Mouse (Mus musculus): ENCODE data around the gene Gm20388.

Gm20388 gene

DNA sequence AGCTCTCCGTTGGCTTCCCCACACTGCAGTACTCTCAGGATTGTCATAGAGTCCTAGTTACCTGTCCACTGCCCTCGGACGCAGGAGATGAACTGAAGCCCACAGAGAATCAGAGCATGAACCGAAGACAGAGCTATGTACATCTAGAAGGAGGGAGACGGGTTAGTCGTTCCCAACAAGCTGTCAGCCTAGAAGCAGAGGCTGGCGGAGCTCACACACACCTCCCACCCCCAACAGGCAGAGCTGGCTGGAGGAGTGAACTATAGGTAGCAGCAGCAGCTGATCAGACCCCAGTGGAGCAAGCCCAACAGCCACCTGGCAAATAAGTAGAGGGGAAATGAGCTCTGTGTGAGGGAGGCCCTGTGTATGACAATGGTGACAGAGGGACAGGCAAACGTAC, 174.1 kb downstream of the Gm20388 start:
- no peak for DNase-seq (ENCODE audit: low spot score in 2 of 2)

DNA sequence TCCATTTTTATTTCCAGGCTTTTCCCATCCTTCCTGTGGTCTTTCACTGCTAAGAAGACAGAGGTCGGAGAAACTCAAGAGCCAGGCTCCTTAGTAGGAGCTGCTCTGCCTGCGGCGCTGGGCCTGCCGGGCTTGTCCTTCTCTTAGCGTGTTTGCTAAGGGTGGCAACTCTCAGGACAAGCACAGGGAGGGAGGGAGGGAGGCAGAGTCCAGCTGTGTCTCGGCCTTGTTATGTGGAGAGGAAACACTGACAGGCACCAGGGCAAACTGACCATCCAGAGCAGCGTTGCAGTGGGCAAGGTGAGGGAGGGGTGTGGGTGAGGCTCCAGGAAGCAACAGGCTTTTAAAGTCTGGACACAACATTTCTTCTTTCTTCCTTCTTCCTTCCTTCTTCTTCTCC, 178.9 kb downstream of the Gm20388 start:
- no peak for DNase-seq (ENCODE audit: low spot score in 2 of 2)

DNA sequence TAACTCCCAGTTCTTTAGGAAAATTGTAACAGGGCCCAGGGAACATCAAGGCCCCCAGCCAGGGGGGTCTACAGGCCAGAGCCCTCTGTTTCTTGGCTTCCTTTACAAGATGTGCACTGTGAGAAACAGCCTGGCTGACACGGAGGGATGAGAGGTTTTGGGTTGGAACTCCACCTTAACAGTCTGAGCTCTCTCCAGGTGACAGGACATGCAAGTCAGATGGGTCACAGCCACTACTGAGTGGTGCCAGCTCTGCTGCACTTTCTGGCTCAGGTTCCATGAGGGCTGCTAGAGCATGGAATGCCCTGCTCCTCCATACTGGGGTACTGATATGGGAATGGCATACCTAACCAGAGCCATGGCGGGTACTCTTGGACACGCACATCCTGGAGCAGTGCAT, 180.4 kb downstream of the Gm20388 start:
- no peak for DNase-seq (ENCODE audit: low spot score in 2 of 2)

DNA sequence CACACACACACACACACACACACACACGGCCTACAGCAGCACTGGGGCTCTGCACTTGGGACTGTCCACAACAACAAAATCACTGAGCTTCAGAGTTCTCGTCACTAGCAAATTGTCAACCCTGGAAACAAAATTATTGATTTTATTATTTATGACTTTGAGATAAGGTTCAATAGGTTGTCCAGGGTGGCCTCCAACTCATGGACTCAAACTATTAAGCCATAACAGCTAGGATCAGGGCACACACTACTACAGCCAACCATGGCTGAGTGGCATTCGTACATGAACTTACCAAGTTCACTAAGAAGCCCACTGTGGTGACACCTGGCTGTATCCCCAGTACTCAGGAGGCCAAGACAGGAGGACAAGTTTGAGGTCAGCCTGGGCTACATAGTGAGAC, 182.5 kb downstream of the Gm20388 start:
- no peak for DNase-seq (ENCODE audit: low spot score in 2 of 2)

DNA sequence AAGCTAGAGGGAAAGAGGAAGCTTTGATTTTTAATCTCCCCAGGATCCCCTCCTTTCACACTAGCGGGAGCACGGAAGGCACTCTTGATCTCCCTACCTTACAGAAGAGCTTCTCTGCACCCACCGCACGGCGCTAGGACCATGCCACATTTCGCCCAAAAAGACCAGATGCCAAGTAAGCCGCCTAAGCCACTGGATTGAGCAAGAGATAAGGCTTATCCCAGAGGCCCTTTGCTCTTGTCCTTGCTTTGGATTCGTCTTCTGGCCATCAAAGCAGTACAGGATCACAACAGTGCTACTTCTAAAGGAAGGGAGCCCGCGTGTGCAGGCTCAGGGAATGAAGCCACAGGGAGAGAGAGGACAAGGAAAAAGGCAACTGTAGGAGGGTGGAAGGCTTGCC, 184.2 kb downstream of the Gm20388 start:
- no peak for DNase-seq (ENCODE audit: low spot score in 2 of 2)

DNA sequence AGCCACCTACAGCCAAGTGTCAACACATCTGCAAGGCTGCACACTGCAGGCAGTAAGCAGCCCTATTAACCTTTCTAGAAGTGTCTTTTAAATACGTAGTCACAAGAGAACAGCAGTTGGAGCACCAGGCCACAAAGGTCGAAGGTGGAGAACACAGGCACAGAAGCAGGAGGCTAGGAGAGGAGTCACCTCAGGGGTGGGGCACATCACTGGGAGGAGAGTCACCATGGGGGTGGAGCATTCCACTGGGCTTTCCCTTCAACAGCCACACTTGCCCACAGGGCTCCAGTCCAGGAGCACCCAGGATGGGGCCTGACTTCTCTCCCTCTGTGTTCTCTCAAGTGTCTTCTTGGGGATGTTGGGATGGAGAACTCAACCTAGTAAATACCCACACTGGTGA, 185.8 kb downstream of the Gm20388 start:
- DNase-seq (ENCODE audit: low spot score in 2 of 2) = no peak

DNA sequence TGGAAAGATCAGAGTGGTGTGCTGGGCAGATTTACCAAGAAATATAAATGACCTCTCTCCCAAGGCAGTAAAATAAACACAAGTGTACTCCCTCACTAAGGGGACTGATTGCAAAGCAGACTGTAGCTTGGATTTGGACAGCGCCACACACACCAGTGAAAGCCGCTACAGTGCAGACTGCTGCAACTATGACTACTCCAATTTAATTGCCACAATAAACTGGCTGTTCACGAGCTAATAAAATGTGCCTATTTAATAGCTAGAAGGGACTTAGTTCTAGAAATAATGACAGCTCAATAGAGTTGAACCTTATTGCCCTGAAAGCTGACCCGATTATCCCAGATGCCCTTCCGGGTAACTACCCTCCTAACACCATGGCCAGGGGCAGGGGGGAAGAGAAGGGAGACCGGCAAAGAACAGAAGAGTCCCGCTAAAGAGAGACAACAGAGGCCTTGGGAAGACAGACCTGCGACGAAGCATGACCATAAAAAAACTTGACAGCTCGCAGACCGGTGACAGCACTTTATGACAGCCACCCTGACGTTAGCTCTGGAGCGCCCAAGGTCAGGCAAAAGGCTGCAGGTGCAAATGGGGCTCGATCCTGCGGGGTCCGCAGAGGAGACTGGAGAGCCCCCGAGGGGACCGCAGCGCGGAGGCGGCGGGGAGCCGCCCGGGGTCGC, 189.9 kb downstream of the Gm20388 start:
- no peak for DNase-seq (ENCODE audit: low spot score in 2 of 2)

DNA sequence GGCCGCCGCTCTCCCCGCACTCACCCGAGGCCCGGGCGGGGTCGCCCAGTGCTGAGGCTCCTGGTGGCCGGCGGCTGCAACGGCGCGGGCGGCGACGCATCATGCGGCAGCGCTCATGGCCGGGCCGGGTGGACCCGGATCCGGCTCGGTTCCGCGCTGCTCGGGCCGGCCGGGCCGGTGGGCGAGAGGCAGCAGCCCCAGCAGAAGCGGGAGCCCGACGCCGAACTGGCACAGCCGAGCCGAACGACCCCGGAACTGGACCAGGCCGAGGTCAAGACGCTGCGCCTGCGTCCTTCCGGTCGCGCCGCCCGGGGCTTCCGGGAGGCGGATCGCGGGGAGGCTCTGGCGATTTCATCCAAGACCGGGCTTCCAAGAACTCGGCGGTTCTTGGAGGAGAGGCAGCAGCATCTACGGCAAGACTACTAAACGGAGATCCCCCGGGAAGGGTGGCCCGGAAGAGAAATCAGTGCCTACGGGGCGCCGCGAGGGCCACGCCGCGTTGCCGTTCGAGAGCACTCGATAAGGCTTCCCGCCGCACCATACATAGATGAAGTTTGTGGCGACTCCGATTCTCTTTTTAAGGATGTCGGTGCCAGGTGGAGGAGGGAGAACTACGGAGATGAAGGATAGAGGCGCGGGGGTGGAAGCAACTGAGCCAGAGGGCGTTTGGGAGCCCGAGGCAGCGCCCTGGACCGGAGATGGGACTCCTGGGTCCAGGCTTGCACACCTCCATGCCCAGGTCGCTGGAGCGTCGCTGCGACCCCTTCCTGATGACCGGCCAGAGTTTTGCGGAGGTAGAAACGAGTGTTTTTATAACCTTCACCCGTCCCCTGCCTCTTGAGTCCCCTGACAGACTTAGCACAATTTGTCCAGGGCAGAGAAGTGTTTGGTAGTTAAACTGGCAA, 190.7 kb downstream of the Gm20388 start, which contains the start of gene Zdhhc7:
Zdhhc7 (minus strand) TSS at position 415 of the 905 bp plus-strand sequence.
- DNase-seq (ENCODE audit: low spot score in 2 of 2) = peak; percentile 62 to 87

DNA sequence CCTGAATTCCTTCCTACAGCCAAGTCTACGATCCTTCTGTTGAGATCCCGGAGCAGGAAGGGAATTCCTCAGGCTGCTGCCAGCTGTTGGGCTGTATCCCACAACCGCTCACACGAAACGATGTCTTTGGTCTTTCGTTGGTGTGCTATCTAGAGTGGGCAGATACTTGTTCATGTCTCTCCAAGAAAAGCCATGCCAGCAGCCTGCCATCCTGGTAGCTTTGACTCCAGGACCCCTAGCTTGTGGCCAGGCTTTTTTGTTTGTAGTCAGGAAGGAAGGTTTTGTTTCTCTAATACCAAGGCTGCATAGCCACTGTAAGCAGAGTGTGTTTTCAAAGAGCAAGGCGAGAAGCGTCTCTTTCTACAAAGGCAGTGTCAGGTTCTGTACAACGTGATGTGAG, 193.3 kb downstream of the Gm20388 start:
- no peak for DNase-seq (ENCODE audit: low spot score in 2 of 2)

DNA sequence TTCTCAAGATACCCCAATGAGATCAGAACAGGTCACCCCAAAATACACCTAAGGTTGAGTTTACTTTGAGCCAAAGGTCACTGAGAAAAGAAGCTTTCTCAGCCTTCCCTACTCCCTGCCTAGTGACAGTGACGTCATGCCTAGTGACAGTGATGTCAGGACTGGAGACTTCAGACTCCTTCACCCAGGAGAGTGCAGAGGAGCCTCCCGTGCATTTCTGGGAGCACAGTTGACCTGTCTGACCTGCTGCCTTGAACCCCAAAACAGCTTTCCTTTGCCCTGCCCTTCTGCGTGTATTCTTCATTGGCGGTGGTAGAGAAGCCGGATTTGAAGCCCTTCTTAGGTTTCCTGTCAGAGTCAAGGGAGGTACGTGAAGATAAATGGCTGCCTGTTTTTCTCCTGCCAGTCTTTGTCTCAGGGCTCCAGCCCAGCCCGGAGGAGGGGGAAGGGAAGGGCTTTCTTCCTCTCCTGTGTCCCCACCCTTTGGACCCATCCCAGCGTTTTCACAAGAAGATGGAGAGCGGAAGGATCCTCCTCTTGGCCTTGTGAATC, 194.2 kb downstream of the Gm20388 start:
- no peak for DNase-seq (ENCODE audit: low spot score in 2 of 2)

DNA sequence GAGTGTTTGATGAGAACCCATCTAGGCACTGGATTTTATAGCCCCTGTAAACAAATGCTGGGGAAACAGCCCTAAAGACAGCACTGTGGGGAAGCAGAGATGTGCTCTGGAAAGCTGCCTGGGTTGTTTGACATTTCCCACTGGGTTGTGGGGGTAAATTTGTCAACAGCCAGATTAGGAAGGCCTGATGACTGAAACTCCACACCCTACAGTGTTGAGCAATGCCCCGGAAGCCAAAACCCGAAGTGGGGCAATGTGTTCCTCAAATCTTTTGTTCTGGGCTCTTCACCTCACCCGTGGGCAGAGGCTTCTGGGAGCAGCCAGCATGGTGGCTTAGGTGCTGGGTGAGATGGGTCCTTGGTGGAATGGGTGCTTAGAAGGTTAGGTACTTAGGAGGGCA, 198.5 kb downstream of the Gm20388 start:
- DNase-seq (ENCODE audit: low spot score in 2 of 2) = peak in 1 of 2 experiments; percentile 46

DNA sequence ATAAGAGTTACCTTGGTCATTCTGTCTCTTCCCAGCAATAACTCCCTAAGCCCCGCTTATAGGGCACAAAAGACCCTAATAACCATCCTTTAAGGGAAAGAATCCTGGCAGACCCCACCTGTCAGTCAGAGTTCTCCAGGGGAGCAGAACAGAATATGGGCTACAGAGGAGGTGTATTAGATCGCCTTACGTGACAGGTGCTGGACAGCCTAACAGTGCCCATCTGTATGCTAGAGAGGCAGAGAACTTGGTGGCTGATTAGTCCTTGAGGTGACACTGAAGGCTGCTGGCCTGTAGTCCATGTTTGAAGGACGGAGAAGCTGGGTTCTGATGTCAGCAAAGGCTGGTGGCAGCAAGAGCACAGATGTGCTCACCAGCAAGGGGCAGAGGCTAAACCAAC, 200.3 kb downstream of the Gm20388 start:
- DNase-seq (ENCODE audit: low spot score in 2 of 2) = no peak

DNA sequence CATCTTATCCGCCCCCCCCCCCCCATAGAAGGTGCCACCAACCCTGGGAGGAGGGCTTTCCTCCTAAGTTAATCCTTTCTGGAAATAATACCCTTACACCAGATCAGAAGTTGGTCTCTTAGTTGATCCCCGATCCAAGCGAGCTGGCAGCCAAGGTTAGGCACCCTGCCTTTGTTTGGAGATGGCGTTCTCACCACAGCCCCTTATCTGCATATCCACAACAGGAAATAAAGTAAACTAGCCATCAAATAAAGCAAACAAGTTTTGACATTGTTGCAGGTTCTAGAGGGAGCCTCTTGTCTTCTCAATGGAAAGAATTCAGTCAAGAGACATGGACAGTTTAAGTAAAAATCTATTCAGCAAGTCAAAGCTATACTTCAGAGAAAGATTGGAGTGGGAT, 200.7 kb downstream of the Gm20388 start:
- no peak for DNase-seq (ENCODE audit: low spot score in 2 of 2)

DNA sequence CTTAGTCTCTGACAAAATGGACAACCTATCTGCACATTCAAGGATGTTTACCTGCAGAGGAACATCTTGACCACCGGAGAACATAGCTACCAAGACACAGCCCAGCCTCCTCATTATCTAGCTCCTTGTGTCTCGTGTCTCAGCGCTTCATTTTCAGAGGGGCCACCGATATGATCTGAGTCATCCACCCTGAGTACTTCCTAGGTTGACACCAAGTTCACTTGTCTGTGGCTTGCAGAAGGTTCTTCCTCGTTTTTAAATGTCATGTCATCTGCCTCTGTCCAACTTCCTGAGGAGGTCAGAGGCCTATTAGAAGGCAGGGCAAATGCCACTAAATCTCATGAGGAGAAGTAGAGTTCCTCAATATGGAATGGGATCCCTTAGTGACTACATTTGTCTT, 201.9 kb downstream of the Gm20388 start:
- no peak for DNase-seq (ENCODE audit: low spot score in 2 of 2)

DNA sequence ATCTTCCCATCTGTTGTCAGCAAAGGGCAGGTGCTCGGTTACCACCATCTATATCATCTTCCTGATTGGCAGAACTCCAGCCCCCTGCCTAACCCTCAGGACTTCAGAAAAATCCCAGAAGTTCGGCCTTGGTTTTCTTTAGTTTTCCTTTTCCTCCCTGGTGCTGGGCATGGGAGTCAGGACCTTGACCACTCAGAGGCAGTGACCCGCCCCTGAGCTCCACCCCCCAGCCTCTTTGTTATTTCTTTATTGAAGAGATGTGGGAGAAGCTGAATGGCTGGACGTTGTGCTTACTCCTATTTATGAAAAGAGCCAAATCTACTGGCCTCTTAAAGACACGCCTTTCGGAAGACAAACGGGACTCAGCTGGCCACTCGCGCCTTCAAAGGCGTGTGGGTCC, 202.7 kb downstream of the Gm20388 start:
- DNase-seq (ENCODE audit: low spot score in 2 of 2) = peak in 1 of 2 experiments; percentile 27

DNA sequence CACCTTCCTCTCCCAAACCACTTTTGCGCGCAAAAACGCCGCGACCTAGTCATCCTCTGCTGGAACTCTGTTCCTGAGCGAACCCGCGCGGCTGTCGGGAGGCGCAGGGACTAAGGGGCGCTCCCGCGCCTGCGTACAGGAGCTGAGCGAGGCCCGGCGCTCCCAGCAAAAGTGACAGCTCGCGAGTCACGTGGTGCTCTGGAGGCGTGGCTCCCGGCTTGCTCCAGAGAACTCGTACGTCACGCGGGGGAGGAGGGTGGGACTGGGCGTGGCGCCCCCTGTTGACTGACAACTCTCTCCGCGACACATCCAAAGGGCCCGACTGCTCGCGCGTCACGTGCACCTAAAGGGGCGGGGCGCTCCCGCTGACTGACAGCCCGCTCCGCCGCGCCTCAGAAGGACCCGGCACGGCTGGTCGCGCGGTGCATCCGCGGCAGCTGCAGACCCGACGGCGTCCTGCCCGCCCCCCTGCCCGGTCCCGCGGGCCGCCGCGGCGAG, 203.2 kb downstream of the Gm20388 start, which contains the start of gene 6430548M08Rik:
6430548M08Rik (plus strand) TSS at position 395 of the 498 bp plus-strand sequence.
- DNase-seq (ENCODE audit: low spot score in 2 of 2) = peak; percentile 100

DNA sequence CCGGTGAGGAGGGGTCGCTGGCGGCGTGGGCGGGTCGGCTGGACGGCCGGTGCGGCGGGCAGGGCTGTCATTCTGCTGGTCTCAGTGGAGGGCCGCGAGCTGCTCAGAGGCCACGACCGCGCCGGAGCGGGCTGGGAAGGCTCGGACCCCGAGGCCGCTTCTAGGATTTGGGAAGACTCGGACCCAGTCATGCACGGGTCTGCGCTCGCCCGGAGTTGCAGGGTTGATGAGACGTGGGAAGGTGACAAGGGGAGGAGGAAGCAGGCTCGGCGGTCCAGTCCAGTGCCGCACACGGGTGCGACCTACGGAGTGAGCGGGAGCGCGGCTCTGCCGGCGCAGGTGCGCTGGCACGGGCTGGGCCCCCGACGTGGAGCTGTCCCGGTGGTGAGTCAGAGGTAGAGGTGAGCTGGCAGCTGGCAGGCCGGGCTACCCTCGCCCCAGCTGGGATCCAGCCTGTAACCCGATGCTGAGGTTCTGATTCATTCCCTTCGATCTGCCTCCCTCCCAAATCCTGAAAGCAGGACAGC, 203.7 kb downstream of the Gm20388 start:
- DNase-seq (ENCODE audit: low spot score in 2 of 2) = no peak

DNA sequence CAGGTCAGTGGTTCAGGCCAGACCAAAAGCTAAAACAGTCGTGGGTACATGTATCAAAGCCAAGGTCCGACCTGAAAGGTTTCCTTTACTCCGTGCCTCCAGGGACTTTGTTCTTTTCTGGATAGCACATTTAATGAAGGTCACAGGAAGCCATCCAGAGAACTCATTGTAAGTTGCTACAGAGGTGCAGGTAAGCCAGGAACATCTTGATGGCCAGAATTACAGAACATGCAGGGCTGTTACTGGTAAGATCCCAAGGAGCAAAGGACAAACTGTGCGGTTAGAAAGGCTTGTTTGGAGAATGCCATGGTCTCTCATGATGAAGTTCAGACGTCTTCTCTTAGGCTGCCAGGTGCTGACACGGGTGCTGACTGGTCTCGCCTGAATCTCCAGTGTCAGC, 206.0 kb downstream of the Gm20388 start:
- no peak for DNase-seq (ENCODE audit: low spot score in 2 of 2)

DNA sequence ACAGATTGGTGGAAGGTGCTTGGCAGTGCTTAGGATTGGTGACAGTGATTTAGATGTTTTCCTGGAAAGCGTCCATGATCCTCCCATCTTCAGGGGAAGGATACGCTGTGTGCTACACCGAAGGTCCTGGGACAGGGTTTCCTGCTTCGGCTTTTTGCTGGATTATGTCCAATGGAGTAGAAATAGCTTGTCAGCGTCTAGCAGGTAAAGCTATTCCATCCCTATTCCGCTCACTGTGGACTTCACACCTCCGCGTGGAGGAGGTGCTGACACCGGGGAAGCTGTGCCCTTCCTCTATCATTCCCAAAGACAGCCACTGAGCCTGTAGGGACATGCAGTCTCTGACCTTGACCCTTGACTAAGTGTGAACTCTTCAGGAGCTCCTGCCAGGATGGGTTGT, 207.5 kb downstream of the Gm20388 start:
- no peak for DNase-seq (ENCODE audit: low spot score in 2 of 2)

DNA sequence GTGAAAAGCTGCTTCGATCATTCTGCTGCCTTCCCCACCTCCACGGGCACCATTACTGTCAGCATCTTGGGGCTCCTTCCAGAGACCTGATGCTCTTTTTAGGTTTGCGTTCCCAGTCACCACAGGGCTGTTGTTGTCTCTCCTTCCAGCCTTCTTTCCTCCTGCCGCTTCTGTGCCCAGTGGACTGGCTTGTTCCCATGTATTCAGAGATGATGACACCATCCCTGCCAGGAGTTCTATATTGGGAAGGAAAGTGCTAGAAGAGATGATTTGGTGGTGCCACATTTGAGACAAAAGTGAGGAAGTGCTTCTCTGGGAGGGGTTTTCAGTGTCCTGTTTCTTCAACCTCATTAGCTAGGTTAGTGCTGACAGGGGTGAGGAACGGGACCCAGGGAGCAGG, 208.2 kb downstream of the Gm20388 start:
- DNase-seq (ENCODE audit: low spot score in 2 of 2) = no peak

DNA sequence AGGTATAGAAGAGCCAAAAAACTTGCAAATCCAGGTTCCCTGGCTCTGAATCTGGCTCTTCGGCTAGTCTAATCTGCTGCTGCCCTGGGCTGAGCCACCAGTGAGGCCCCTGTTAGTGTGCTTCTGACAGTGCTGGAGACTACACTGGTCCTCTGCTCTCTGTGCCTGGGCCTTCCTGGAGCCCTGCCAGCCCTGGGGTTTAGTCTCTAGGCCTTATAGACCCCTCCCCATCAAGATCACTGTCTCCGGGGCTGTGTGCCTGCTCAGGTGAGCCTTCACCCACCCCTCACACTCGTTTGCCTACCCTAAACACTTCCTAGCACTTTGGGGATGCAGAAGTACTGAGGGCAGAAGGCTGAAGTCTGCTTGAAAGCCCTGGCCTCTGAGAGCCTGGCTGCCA, 208.8 kb downstream of the Gm20388 start:
- no peak for DNase-seq (ENCODE audit: low spot score in 2 of 2)

DNA sequence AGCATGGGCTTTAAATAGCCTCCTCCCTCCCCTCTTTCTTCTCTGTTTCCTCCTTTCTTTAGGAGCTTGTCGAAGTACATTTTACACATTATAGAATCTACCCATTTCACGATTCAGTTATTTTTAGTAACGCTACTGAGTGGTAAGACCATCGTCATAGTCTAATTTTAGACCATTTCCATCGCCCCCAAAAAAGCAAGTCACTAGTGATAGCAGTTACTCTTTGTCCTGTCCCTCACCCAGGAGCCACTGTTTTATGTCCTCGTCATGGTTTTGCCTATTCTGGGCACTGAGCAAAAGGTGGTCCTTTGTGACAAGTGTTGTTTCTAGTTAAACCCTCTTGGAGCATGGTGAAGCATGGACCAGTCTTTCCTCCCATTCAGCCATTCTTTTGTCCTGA, 209.3 kb downstream of the Gm20388 start:
- no peak for DNase-seq (ENCODE audit: low spot score in 2 of 2)
